Mouse (Mus musculus) testis, adult 10 weeks (tissue): ENCODE results near the gene Dgka. TPM values are rescaled to one million over a fixed set of nuclear protein-coding genes. Genes with fewer than 3 reads are reported as not detected.

Experiments used
- polyA plus RNA-seq: library from polyadenylated mRNA; stranded (reverse); fragments of 350-450 nt; fragmentation: Illumina TruSeq; extraction: RNeasy Lipid Tissue Mini Kit (QIAGEN cat#74804); gene quantifications from one replicate; pipeline ENCODE4 v1.2.3, GENCODE M21; 2014; ENCODE audit warnings: low read depth, low replicate concordance

Gene Dgka
- 70.4 TPM for polyA plus RNA-seq

DNA sequence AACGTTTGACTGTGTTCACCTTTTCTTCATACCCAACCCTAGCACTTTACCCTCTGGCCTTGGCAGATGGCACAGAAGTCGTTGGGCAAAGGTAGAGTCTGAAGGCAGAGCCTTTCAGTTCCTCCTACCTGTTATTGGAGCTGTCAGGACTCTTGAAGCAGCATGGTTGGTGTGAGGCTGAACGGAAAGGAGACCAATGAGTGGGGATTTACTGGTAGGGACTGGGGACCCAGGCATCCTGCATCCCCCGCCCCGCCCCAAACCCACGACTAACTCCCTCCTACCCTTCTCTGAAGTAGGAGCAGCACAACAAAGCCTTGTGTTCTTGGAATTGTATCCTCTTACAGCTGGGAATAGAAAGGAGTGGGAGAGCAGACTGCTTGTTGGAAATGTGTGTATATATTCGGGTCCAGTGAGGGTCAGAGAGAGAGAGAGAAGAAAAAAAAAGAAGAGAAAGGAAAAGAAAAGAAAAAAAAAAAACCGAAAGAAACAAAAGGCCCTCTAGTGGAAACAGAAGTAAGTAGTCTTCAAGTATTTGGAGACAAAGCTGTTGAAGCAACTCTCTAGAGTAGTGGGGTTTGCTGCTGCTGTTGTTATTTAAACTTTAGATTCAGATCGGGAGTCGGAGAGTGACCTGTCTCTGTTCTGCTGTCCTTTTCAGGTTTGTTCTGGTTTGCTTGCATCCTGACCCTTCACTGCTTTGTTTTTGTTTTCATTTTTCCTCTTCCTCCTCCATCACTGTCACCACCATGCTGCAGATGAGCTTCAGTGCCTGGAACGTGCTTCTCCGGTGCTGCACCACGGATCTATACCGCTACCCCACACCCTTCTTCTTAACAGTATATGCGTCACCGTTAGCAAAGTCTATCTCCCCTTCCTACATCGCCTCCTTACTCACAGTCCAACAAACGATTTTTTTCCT, at the start of gene Dgka:
Gene Dgka (minus strand): TSS at position 176 of the 922 bp plus-strand sequence.

DNA sequence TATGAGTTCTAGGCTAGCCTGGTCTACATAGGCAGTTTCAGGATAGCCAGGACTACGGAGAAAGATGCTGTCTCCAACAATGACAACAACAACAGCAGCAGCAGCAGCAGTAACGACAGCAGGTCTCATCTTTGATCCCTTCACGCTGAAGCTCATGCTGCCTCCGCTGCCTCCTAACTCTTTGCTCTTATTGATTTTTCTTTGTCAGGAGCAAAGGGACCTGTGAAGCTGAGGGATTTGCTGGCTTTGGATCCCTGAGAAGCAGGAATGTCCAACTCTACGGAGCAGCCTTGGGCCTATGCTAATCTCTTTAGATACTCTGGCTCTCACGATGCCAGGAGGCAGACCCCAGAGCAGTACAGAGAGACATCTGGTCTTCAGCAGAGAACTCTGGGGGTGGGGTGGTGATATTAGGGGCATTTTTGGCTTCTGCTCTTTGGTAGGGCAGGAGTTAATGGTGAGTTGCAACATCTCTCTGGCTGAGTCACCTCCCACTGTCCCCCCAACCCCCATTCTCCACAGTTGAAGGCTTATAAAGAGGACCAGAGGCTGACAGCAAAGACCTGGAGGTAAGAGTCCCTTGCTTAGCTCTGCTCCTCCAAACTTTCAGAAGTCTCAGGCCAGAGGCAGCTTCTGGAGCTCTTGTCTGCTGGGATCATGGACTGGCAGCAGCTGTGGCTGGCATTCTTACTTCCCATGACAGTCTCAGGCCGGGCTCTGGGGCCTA, 45.9 kb upstream of the Dgka start, which contains the start of gene Mmp19:
Gene Mmp19 (plus strand): TSS at position 513 of the 727 bp plus-strand sequence.

DNA sequence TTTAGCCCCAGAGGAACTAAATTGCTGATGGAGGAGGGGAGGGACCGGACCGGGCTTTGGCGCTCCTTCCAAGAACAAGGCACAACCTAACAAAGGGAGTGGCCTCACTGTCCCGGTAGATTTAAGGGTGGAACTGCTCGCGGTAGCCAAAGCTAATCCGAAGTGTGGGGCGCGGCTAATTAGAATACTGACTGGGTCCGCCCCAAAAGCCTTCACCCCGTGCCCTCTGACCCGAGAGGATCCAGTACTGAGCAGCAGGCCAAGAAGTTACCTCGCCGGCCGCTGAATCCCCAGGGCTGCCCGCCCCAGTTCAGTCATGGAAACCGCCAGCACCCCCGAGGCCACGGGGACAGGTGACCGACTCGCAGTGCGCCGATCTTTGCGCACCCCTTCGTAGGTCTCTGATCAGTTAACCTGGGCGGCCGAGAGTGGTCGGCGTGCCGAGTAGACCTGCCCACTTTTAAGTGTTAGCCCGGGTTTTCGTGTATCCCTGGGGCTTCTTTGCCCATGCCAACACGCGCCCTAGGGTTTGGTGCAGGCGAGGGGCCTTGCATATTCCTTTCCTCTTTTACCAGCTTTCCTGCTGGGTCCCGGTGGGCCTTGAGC, 3.1 kb upstream of the Dgka start, which contains the start of gene Pym1:
Gene Pym1 (plus strand): TSS at position 244 of the 606 bp plus-strand sequence.

GRCm38 (mm10) chr10:128704491-128705316, 40.0 kb downstream of the Dgka start, which contains the start of gene Cdk2:
TSS of gene Cdk2 (minus strand) at chr10:128705031.

GRCm38 (mm10) chr10:128703895-128704294, 40.8 kb downstream of the Dgka start, which contains the start of gene Pmel:
TSS of gene Pmel (plus strand) at chr10:128704195.

DNA sequence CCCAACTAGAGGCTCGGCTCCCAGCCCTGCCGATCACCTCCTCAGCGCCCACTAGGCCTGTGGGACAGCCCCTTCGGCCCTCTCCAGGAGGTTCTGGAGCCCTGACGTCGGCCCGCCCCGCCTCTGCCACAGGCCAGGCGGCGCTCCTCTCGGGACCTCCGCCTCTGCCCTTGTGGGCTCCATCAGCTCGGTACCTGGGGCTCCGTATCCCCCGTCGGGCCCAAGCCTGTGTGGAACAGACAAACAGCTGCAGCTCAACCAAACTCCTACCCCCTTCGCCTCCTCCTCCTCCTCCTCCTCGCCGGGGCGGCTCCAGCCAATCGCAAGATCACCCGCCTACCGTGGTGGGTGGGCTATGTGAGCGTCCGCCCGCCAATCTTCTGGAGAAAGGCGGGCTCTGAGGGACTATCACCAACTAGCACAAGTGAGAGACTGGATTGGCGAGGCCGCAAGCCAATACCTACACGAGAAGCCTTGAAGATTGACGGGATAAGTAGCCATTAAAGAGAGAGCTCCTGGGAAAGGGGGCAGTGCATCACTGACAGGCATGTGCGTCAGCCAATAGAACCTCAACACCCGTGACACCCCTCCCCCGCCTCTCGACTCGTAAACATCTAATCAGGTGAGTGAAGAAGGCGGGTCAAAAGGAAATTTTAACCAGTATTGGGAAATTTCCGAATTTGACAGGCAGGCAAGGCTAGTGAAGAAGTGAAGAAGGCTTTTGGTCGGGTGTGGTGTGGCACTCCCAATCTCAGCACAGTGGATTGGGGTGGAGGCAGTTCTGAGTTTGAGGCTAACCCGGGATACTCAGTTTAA, 48.5 kb downstream of the Dgka start, which contains the start of gene Rab5b:
Gene Rab5b (minus strand): TSS at position 273 of the 816 bp plus-strand sequence.

DNA sequence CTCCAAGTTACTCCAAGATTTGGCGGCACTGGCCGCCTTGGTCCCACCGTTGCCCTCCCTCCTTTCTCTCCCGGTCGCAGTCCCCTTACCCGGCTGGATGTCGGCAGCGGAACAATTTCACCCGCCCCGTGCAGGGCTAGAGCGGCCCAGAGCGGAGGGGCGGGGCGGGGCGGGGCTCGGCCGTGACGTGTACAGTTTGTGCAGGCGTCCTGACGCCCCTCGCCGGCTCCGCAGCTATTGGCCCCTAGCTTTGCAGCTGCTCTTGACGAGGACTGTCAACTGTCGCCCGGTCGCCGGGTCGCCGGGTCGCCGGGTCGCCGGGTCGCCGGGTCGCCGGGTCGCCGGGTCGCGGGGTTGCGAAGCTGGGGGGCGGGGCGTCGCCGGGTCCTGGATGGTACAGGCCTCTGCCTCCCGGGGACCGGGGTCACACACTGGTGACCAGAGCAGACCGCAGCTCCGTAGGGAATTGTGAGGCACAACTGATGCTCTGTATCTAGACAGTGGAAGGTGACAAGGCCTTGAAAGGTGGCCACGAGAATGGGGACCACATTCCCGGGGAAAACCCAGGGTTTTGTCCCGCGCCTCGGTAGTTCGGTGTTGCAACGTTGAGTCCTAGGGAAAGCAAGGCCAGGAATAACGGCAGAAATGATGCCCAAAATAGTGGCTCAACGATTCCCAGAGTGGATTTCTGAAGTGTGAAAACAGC, 70.7 kb downstream of the Dgka start, which contains the start of gene Suox:
Gene Suox (minus strand): TSS at position 311 of the 706 bp plus-strand sequence.

Other genes starting within 250 kb of the Dgka start
- 0.71 TPM for gene Myl6b, start 246.2 kb downstream of the Dgka start, polyA plus RNA-seq
- 0.36 TPM for gene Esyt1, start 219.0 kb downstream of the Dgka start, polyA plus RNA-seq
- 3.2 TPM for gene Zc3h10, start 197.1 kb downstream of the Dgka start, polyA plus RNA-seq
- 21.9 TPM for gene Rpl41, start 195.6 kb downstream of the Dgka start, polyA plus RNA-seq
- 83.5 TPM for gene Pa2g4, start 178.9 kb downstream of the Dgka start, polyA plus RNA-seq
- 0.55 TPM for gene Erbb3, start 155.2 kb downstream of the Dgka start, polyA plus RNA-seq
- 5.4 TPM for gene Rps26, start 118.1 kb downstream of the Dgka start, polyA plus RNA-seq
- 0.34 TPM for gene Ikzf4, start 98.9 kb downstream of the Dgka start, polyA plus RNA-seq
- gene Suox, start 70.8 kb downstream of the Dgka start, polyA plus RNA-seq = 3.7 TPM
- 36.2 TPM for gene Rab5b, start 48.6 kb downstream of the Dgka start, polyA plus RNA-seq
- 1.1 TPM for gene Pmel, start 40.7 kb downstream of the Dgka start, polyA plus RNA-seq
- gene Cdk2, start 39.8 kb downstream of the Dgka start, polyA plus RNA-seq = 48.1 TPM
- 2.4 TPM for gene Pym1, start 3.0 kb upstream of the Dgka start, polyA plus RNA-seq
- 1.0 TPM for gene Mmp19, start 46.1 kb upstream of the Dgka start, polyA plus RNA-seq
- gene Dnajc14, start 59.2 kb upstream of the Dgka start, polyA plus RNA-seq = 12.3 TPM
- 2.5 TPM for gene Tmem198b, start 59.5 kb upstream of the Dgka start, polyA plus RNA-seq
- gene Sarnp, start 72.5 kb upstream of the Dgka start, polyA plus RNA-seq = 220 TPM
- gene Ormdl2, start 76.8 kb upstream of the Dgka start, polyA plus RNA-seq = 89.0 TPM
- 1.2 TPM for gene Gdf11, start 146.9 kb upstream of the Dgka start, polyA plus RNA-seq
- gene Cd63, start 156.1 kb upstream of the Dgka start, polyA plus RNA-seq = 53.4 TPM
- 3.0 TPM for gene Rdh5, start 178.0 kb upstream of the Dgka start, polyA plus RNA-seq
- gene Bloc1s1, start 179.2 kb upstream of the Dgka start, polyA plus RNA-seq = 5.1 TPM
- gene Itga7, start 189.0 kb upstream of the Dgka start, polyA plus RNA-seq = 1.0 TPM
- gene Mettl7b, start 216.1 kb upstream of the Dgka start, polyA plus RNA-seq = 0.22 TPM
- not detected for gene Olfr9, start 244.6 kb upstream of the Dgka start, polyA plus RNA-seq